Mouse (Mus musculus) lung, postnatal 0 days (tissue): ENCODE results near the gene Pif1.

Source experiments
- CTCF ChIP-seq: IDR thresholded peaks from 2 replicates; pipeline ENCODE4 v1.5.1; 2016; ENCODE audit warnings: antibody characterized with exemption, mild to moderate bottlenecking
- EP300 ChIP-seq: IDR thresholded peaks from 2 replicates; pipeline ENCODE4 v1.6.1; 2016; ENCODE audit warnings: antibody characterized with exemption, mild to moderate bottlenecking, control low read depth

DNA sequence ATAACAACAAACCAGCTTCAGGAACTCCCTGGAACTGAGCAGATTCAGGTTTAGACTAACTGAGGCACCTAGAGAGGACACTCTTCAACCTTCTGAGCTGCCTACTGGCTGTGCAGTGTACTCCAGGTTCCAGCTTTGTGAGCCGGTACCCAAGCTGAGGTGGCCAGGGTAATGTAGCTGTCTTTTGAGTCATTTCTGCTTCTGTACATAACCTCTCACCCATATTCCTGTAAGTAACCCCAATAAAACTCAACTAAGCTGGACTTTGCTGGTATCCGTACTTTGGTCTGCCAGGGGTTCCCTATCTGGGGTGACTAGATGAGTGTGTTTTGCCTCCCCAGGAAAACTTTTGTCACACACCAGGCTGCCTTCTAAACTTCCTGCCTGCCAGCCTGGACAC is 22.3 kb upstream of the Pif1 start:
- TF ChIP-seq CTCF (no peak), EP300 (no peak)
